Mouse (Mus musculus) forebrain, embryonic 15.5 days (tissue): ENCODE data around the gene Kank2. TPM values are rescaled to one million over a fixed set of nuclear protein-coding genes. Genes with fewer than 3 reads are reported as not detected.

Source experiments
- ATAC-seq: fragments of 200-750 bp; cut with Nextera tagmentation; replicated peaks from 2 replicates; pipeline ENCODE4 v1.8.0; 2017; ENCODE audit warnings: mild to moderate bottlenecking, moderate TSS enrichment, moderate library complexity
- H3K27ac ChIP-seq: fragments of 300-500 bp; sonication (generic); replicated peaks from 2 replicates; pipeline ENCODE4 v1.5.1; 2015; ENCODE audit warnings: mild to moderate bottlenecking, inconsistent platforms
- H3K27me3 ChIP-seq: fragments of 300-500 bp; sonication (generic); 2 replicates; pipeline ENCODE4 v1.6.1; 2015; ENCODE audit warnings: inconsistent platforms
- H3K36me3 ChIP-seq: fragments of 300-500 bp; sonication (generic); 2 replicates; pipeline ENCODE4 v1.6.1; 2015; ENCODE audit warnings: mild to moderate bottlenecking, inconsistent platforms
- H3K4me1 ChIP-seq: fragments of 300-500 bp; sonication (generic); 2 replicates; pipeline ENCODE4 v1.6.1; 2015; ENCODE audit warnings: inconsistent platforms
- H3K4me2 ChIP-seq: fragments of 300-500 bp; sonication (generic); replicated peaks from 2 replicates; pipeline ENCODE4 v1.6.1; 2015; ENCODE audit warnings: mild to moderate bottlenecking, inconsistent platforms
- H3K4me3 ChIP-seq: fragments of 300-500 bp; sonication (generic); 2 replicates; pipeline ENCODE4 v1.5.1; 2015; ENCODE audit warnings: mild to moderate bottlenecking, inconsistent platforms
- H3K9ac ChIP-seq: fragments of 300-500 bp; sonication (generic); replicated peaks from 2 replicates; pipeline ENCODE4 v1.6.1; 2015; ENCODE audit warnings: mild to moderate bottlenecking, inconsistent platforms
- H3K9me3 ChIP-seq: fragments of 300-500 bp; sonication (generic); 2 replicates; pipeline ENCODE4 v1.6.1; 2016; ENCODE audit warnings: inconsistent platforms
- WGBS: fragments of 180-500 bp; shearing (Covaris S2); methylation state at CpG from one replicate; pipeline ENCODE4 v1.1.7; 2015; ENCODE audit warnings: mixed read lengths; 5-methylcytosine and 5-hydroxymethylcytosine counted together
- polyA plus RNA-seq: library from polyadenylated mRNA; unstranded; fragments of >200 nt; fragmentation: Nextera tagmentation; extraction: Ambion mirVana; gene quantifications from 2 replicates; pipeline ENCODE4 v1.2.1, GENCODE M21; 2015

The Kank2 gene
- polyA plus RNA-seq, 1 experiment from 2014 or later = 3.7 TPM

GRCm38 (mm10) chr9:21736580-21736979 is 62.0 kb downstream of the Kank2 start:
- Histone ChIP-seq H3K4me3 (no peak overlapping the region), H3K9me3 (no peaks in the 10 kb centered on the region), H3K27ac (no peak overlapping the region), H3K36me3 (peaks cover 82% of the 10 kb centered on the region), H3K4me1 (no peaks in the 10 kb centered on the region), H3K27me3 (no peaks in the 10 kb centered on the region), H3K9ac (no peak overlapping the region), H3K4me2 (no peak overlapping the region)
- 82% methylated on average over 3 of the region's 3 CpGs for WGBS
- ATAC-seq = no peak

DNA sequence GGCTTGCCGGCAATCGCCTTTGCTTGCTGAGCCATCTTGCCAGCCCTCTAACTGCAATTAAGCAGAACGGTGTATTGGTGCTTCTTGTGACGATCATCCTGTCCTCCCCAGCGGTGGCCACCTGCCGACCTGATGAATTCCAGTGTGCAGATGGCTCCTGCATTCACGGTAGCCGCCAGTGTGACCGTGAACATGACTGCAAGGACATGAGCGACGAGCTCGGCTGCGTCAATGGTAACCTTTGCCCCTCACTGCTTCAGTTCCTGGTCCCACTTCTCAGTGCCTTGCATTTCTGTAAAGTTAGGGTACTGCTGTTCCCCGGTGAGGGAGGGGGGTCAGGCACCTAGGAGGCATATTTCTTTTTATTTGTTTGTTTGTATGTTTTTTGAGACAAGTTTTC is 63.4 kb downstream of the Kank2 start:
- no peaks in the 10 kb centered on the region for H3K9me3 ChIP-seq
- no peak overlapping the region for H3K9ac ChIP-seq
- H3K36me3 ChIP-seq = peaks cover 75% of the 10 kb centered on the region
- ATAC-seq = no peak
- H3K27me3 ChIP-seq = no peaks in the 10 kb centered on the region
- H3K4me1 ChIP-seq = no peaks in the 10 kb centered on the region
- H3K27ac ChIP-seq = no peak overlapping the region
- no peak overlapping the region for H3K4me2 ChIP-seq
- H3K4me3 ChIP-seq = no peak overlapping the region
- WGBS = 91% methylated on average over 14 of the region's 14 CpGs

DNA sequence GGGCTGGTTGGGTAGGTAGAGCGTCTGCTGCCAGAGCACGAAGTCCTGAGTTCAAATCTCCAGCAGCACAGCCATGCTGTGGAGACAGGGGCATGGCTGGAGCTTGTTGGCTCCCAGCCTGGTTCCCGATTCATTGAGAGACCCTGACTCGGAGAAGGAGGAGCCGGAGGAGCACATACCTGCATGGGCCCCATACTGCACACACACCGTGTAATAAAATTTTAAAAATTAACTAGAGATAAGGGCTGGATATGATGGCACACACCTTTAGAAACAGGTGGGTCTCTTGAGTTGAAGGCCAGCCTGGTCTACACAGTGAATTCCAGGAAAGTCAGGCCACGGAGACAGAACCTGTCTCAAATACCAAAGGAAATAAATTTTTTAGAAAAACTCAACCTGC is 64.6 kb downstream of the Kank2 start:
- H3K9me3 ChIP-seq = no peaks in the 10 kb centered on the region
- no peak overlapping the region for H3K9ac ChIP-seq
- WGBS = 94% methylated on average over 7 of the region's 7 CpGs
- no peak overlapping the region for H3K4me3 ChIP-seq
- H3K27me3 ChIP-seq = no peaks in the 10 kb centered on the region
- no peaks in the 10 kb centered on the region for H3K4me1 ChIP-seq
- peaks cover 64% of the 10 kb centered on the region for H3K36me3 ChIP-seq
- H3K27ac ChIP-seq = no peak overlapping the region
- no peak for ATAC-seq
- H3K4me2 ChIP-seq = no peak overlapping the region

- Histone ChIP-seq H3K4me1 (no peaks in the 10 kb centered on the region), H3K9ac (no peak overlapping the region), H3K9me3 (no peaks in the 10 kb centered on the region), H3K4me2 (no peak overlapping the region), H3K27ac (no peak overlapping the region), H3K27me3 (no peaks in the 10 kb centered on the region), H3K36me3 (peaks cover 59% of the 10 kb centered on the region), H3K4me3 (no peak overlapping the region)
- ATAC-seq = no peak
- WGBS = 82% methylated on average over 17 of the region's 17 CpGs
Measured at GRCm38 (mm10) chr9:21733446-21733845, 65.1 kb downstream of the Kank2 start.

GRCm38 (mm10) chr9:21732288-21732687 is 66.3 kb downstream of the Kank2 start:
- Histone ChIP-seq H3K4me3 (no peak overlapping the region), H3K27me3 (no peaks in the 10 kb centered on the region), H3K4me1 (no peaks in the 10 kb centered on the region), H3K36me3 (peaks cover 47% of the 10 kb centered on the region), H3K9me3 (no peaks in the 10 kb centered on the region), H3K27ac (no peak overlapping the region), H3K4me2 (no peak overlapping the region), H3K9ac (no peak overlapping the region)
- no peak for ATAC-seq
- WGBS = 94% methylated on average over 9 of the region's 9 CpGs

DNA sequence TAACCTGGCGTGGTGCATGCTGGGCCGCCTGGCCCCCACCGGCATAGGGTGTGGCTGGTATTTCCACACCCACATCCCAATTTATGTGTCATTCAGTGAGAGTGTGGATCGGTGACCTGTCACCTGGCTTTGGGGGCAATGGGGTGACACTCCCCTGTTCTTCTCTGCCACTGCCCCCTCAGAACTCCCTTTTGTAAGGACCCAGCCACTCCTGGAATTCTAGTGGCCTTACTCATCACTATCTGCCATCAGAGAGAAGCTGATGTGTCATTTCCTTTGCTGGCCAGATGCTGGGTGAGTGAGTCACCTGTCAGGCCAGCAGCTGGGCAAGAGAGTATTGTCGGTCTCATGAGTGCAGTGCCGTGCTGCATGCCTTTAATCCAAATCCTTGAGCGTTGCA is 69.3 kb downstream of the Kank2 start:
- 90% methylated on average over 7 of the region's 7 CpGs for WGBS
- no peak overlapping the region for H3K27ac ChIP-seq
- H3K27me3 ChIP-seq = no peaks in the 10 kb centered on the region
- H3K4me2 ChIP-seq = no peak overlapping the region
- no peaks in the 10 kb centered on the region for H3K9me3 ChIP-seq
- no peak for ATAC-seq
- H3K9ac ChIP-seq = no peak overlapping the region
- H3K36me3 ChIP-seq = peaks cover 18% of the 10 kb centered on the region
- H3K4me3 ChIP-seq = no peak overlapping the region
- peaks cover 21% of the 10 kb centered on the region for H3K4me1 ChIP-seq

DNA sequence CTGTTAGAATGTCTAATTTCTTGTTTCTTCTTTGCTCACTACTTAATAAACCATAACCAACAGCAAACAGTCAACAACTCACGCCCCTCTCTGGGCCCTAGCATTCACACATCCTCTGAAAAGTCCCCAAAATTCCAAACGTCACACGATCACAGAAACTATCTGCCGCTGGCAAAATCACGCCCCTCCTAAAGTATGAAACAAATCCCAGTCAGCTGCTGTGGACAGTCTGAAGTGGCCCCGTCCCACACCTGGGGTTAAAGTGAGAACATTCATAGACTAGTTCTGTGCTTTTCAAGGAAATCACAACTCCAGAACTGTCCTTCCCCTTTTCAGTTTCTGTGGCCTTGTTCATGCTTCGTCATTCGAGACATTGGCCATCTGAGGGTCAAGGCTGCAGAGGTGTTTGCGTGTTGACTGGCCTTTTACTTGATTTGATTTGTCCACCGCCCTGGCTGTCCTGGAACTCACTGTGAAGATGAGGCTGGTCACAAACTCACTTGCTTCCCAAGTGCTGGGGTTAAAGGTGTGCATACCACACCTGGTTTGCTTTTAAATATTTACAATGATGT is 70.2 kb downstream of the Kank2 start:
- Histone ChIP-seq H3K27me3 (no peaks in the 10 kb centered on the region), H3K4me2 (no peak overlapping the region), H3K4me1 (peaks cover 23% of the 10 kb centered on the region), H3K36me3 (peaks cover 9% of the 10 kb centered on the region), H3K9me3 (no peaks in the 10 kb centered on the region), H3K27ac (no peak overlapping the region), H3K9ac (no peak overlapping the region), H3K4me3 (no peak overlapping the region)
- 90% methylated on average over 10 of the region's 10 CpGs for WGBS
- ATAC-seq = no peak

- no peak overlapping the region for H3K4me2 ChIP-seq
- H3K9ac ChIP-seq = no peak overlapping the region
- H3K27ac ChIP-seq = no peak overlapping the region
Measured at GRCm38 (mm10) chr9:21726218-21726975, 72.1 kb downstream of the Kank2 start.

GRCm38 (mm10) chr9:21725224-21726121 is 73.1 kb downstream of the Kank2 start:
- Histone ChIP-seq H3K9me3 (no peaks in the 10 kb centered on the region), H3K9ac (no peak overlapping the region), H3K27me3 (no peaks in the 10 kb centered on the region), H3K4me3 (peak overlapping the region; percentile 82), H3K36me3 (no peaks in the 10 kb centered on the region), H3K27ac (0 out of 2 replicates have a peak overlapping the region, but pooled peaks have one; percentile 96), H3K4me2 (peak overlapping the region; percentile 88), H3K4me1 (peaks cover 31% of the 10 kb centered on the region)
- no peak for ATAC-seq
- 83% methylated on average over 23 of the region's 23 CpGs for WGBS

More at GRCm38 (mm10) chr9:21726218-21726975, 72.1 kb downstream of the Kank2 start:
- Histone ChIP-seq H3K4me3 (no peak overlapping the region), H3K9me3 (no peaks in the 10 kb centered on the region), H3K27me3 (no peaks in the 10 kb centered on the region), H3K36me3 (no peaks in the 10 kb centered on the region; the same call in 1 of the 2 replicates), H3K4me1 (peaks cover 31% of the 10 kb centered on the region)
- WGBS = 86% methylated on average over 14 of the region's 14 CpGs
- no peak for ATAC-seq

- WGBS = 0% methylated on average over 18 of the region's 18 CpGs
Measured at GRCm38 (mm10) chr9:21724147-21724536, 74.4 kb downstream of the Kank2 start.

DNA sequence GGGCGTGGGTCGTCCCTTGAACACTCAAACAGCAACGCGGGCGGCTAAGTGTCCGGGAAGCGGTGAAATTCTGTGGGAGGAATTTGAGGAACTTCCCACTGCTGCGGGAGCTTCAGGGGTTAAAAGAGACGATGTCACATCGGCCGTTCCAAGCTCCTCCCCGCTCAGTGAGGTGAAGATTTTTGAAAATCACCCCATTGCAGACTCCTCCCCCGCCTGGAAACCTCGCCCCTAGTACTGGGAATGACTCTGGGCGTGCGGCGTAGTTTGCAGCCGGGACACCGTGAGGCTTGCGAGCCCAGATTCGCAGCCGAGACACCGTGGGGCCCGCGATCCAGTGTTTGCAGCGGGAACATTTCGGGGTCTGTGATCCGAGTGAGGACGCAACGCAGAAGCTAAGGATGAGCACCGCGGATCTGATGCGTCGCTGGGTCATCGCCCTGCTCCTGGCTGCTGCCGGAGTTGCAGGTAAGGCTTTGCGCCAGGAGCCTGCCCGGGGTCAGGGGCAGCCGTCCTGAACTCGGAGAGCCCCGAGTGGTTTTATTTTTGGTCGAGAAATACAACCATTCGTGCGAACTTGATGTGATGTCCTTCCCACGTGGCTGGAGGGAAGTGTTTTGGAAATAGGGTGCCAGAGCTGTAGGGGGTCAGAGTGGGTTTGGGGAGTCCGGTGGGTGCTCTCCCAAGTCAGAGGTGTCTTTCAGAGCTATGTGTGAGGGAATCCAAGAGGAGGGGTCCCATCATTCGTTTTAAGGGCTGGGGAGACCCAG is 75.0 kb downstream of the Kank2 start, which contains the start of gene Ldlr:
TSS of gene Ldlr (plus strand) at position 107 of the 770 bp plus-strand sequence.
- Histone ChIP-seq H3K4me1 (peaks cover 31% of the 10 kb centered on the region), H3K27ac (peak within 1 kb of the TSS; percentile 96), H3K4me3 (peak within 1 kb of the TSS; percentile 82), H3K9ac (peak within 1 kb of the TSS; percentile 75), H3K36me3 (no peaks in the 10 kb centered on the region), H3K27me3 (no peaks in the 10 kb centered on the region), H3K4me2 (peak within 1 kb of the TSS; percentile 88), H3K9me3 (no peaks in the 10 kb centered on the region)
- ATAC-seq = peak; percentile 84
- under 1% methylated on average over 47 of the region's 47 CpGs for WGBS

More at GRCm38 (mm10) chr9:21724147-21724536, 74.4 kb downstream of the Kank2 start:
- Histone ChIP-seq H3K9ac (peak overlapping the region; percentile 75), H3K27ac (peak overlapping the region; percentile 96), H3K27me3 (no peaks in the 10 kb centered on the region), H3K4me2 (peak overlapping the region; percentile 88), H3K4me3 (peak overlapping the region; percentile 82), H3K9me3 (no peaks in the 10 kb centered on the region), H3K36me3 (no peaks in the 10 kb centered on the region), H3K4me1 (peaks cover 31% of the 10 kb centered on the region)
- ATAC-seq = peak; percentile 97
